Mouse (Mus musculus) cerebellum, postnatal 25 days (tissue): ENCODE measurements at regions not wholly inside any gene's neighbourhood (a gene's known extent, or its start where the extent isn't known, plus 50 kb on each side); places are given as distances from the start of the nearest gene placed in this dataset.

Source experiments
- DNase-seq, 2 experiments: peaks; one replicate each; pipeline ENCODE4 v3.0.0; 2021; ENCODE audit warnings: mixed read lengths in 2 of 2

GRCm38 (mm10) chr3:140566996-140567517 is 645.1 kb downstream of the Pdha2 start:
- no peak for DNase-seq

DNA sequence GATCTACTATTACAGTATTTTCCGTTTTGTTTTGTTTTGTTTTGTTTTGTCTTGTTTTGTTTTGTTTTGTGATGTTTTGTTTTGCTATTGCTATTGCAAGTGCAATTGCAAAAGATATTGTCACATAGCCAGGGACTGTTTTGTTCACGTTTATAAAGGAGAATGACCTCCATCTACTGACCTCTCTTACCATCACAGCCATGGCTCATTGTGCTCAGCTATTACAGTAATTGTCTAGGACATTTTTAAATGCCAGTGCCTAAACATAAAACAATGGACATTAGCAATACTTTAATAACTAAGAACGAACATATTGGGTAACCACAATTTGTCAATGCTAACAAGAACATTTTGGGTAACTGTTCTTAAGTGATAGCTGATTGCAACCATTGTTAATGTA is 657.4 kb downstream of the Pdha2 start:
- no peak for DNase-seq

DNA sequence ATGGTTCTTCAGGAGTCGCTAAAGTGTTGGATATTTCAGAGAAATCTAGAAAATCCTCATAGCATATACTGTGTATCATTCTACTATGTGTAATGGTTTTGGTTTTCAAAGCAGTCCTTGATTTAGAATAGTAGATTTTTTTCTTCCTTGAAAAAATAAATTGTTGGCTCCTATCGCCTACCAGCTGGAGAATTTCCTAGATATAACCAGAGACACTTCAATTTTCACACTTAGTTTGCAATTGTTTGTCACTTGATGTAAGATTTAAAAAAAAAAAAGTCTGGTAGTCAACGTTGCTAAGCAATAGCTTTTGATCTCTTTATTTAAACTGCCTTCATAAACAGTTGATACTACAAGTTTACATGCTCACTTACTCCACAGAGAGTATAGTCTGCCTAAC is 663.7 kb downstream of the Pdha2 start:
- DNase-seq, result no peak

GRCm38 (mm10) chr3:140531747-140532502 is 680.2 kb downstream of the Pdha2 start:
- DNase-seq, result no peak

DNA sequence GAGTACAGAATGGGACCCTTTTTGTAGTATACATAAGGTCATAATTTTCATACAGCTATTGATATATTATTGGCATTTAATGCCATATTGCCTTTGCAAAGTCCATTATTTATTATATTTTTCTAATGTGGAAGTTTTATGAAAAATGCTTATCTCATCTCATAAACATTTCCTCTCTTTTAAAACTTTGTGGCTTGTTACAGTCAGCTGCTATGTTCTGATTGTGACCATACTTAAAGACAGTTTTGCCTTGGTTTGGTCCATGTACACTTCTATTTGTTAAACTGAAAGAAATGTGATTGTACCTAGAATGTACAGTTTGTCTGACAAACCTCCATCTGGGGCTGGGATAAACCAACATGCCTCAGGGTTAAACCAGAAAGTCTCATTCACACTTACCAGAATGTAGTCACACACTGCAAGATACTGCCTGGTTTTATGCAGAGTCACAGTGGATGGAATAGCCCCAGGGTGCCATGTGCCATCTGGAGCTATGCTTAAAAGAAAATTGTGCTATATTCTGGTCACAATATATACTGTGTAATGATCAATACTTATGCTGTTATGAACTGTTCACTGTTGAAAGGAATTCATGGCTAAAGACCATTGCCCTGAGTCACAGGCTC is 690.4 kb downstream of the Pdha2 start:
- peak in 1 of 2 experiments; percentile 3 for DNase-seq

- DNase-seq, result no peak
These were observed 701.3 kb downstream of the Pdha2 start for GRCm38 (mm10) chr3:140510835-140511234.

GRCm38 (mm10) chr3:140510094-140510493 is 702.1 kb downstream of the Pdha2 start:
- no peak for DNase-seq

GRCm38 (mm10) chr3:140494134-140494533 is 718.0 kb downstream of the Pdha2 start:
- DNase-seq, result no peak

GRCm38 (mm10) chr3:140477670-140478208 is 734.4 kb downstream of the Pdha2 start:
- no peak for DNase-seq

GRCm38 (mm10) chr3:140476534-140476933 is 735.6 kb downstream of the Pdha2 start:
- no peak for DNase-seq

- no peak for DNase-seq
These were observed 759.6 kb downstream of the Pdha2 start for GRCm38 (mm10) chr3:140452513-140452912.

DNA sequence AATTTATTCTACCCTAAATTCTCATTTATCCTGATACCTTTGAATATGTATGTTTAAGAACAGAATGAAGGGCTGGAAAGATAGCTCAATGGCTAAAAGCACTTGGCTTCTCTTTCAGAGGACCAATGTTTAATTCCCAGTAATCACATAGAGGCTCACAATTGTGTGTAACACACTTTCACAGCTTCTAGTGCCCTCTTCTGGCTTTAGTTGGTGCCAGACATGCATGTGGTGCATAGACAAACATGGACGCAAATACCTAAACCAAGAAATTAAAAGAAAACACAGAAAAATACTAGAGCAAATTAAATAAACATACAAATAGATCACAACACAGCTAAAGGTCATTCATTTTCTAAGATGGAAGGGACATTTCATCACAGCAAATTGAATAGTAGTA is 761.0 kb downstream of the Pdha2 start:
- DNase-seq, result no peak

GRCm38 (mm10) chr3:140409239-140409638 is 802.9 kb downstream of the Pdha2 start:
- DNase-seq, result no peak
